Comparison of ENCODE assay signal across 16 mouse cellular contexts in the genomic region with DNA sequence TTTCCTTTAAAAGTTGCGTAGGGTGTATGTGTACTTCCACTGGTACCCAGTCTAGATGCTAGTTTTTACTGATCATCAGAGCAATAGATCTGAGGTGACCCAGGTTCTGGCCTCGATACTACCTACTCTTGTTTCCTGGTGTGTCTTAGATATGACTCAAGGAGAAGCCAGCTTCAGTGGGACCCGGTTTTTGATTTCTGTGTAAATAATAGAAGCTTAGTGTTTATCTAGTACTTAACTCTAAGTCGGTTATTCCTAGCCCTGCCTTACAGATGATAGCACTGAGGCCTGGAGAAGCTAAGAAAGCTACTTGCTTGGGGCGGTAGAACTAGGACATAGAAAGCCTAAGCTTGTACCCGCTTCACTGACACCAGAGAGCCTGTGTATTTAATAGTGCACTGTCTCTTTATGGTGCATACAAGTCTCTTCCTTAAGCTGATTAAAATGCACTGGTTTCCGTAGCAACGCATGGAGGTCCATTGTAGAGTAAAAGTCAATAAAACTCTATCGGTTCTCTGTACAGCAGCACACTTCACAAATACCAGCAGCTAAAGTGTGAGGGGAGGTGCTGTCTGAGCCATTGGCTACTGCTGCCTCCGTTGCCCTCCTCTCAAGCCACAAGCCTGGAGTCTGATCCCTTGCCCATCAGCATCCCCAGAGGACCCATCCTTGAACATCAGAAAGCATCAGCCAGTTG.
DNase-seq lines count a peak whose midpoint lies in the region; ATAC-seq and TF ChIP-seq lines count a peak whose summit lies in the region.
"Had no signal": no experiment of that assay in that cellular context is flagged by ENCODE, and none has a peak within 500 bp of the region (broad histone marks: within the 10 kb centered on the region; RNA-seq: fewer than 3 reads in every experiment).

No protein-coding gene starts in this region.

- no peak overlapping the region for H3K9ac ChIP-seq in hindbrain, embryonic 15.5 days
- H3K9ac ChIP-seq in midbrain, postnatal 0 days (replicated peaks; ENCODE audit: low read length, poor library complexity, severe bottlenecking): no peak overlapping the region

- intact Hi-C loops in heart, postnatal 14 days (cut with DNase I): no loop called here

- ATAC-seq in hindbrain, embryonic 15.5 days (ENCODE audit: low FRiP score, low read depth): peak; percentile 83
- ATAC-seq in midbrain, postnatal 0 days (ENCODE audit: low FRiP score): peak; percentile 87
- ATAC-seq: CD4-positive, CD25-positive, alpha-beta regulatory T cell, adult 4 months had no signal

- WGBS in forebrain, embryonic 10.5 days: 72% methylated on average over 10 of the region's 10 CpGs
- WGBS in hindbrain, embryonic 15.5 days: 50% methylated on average over 10 of the region's 10 CpGs
- 28% methylated on average over 10 of the region's 10 CpGs for WGBS in midbrain, postnatal 0 days

- no peak for TF ChIP-seq CTCF in midbrain, postnatal 0 days (IDR thresholded peaks at IDR 0.05)

- no peaks in the 10 kb centered on the region for H3K9me3 ChIP-seq in forebrain, embryonic 10.5 days
- H3K9me3 ChIP-seq in hindbrain, embryonic 15.5 days: no peaks in the 10 kb centered on the region
- no peaks in the 10 kb centered on the region for H3K9me3 ChIP-seq in midbrain, postnatal 0 days (ENCODE audit: low read length)

- peaks cover 38% of the 10 kb centered on the region for H3K4me1 ChIP-seq in forebrain, embryonic 10.5 days
- peaks cover 33% of the 10 kb centered on the region for H3K4me1 ChIP-seq in hindbrain, embryonic 15.5 days (replicated peaks)
- peaks cover 10% of the 10 kb centered on the region for H3K4me1 ChIP-seq in midbrain, postnatal 0 days (ENCODE audit: insufficient read depth, low read length)

- H3K4me3 ChIP-seq in forebrain, embryonic 10.5 days: no peak overlapping the region
- H3K4me3 ChIP-seq in hindbrain, embryonic 15.5 days: no peak overlapping the region
- H3K4me3 ChIP-seq in midbrain, postnatal 0 days (ENCODE audit: low read depth, low read length): no peak overlapping the region
- H3K4me3 ChIP-seq: gastrocnemius, adult 2 months had no signal

- no peaks in the 10 kb centered on the region for H3K27me3 ChIP-seq in forebrain, embryonic 10.5 days (ENCODE audit: poor library complexity, severe bottlenecking)
- no peaks in the 10 kb centered on the region for H3K27me3 ChIP-seq in hindbrain, embryonic 15.5 days
- no peaks in the 10 kb centered on the region for H3K27me3 ChIP-seq in midbrain, postnatal 0 days (ENCODE audit: insufficient read depth, low read length)

- no peaks in the 10 kb centered on the region for H3K36me3 ChIP-seq in forebrain, embryonic 10.5 days (replicated peaks)
- no peaks in the 10 kb centered on the region for H3K36me3 ChIP-seq in hindbrain, embryonic 15.5 days
- no peaks in the 10 kb centered on the region for H3K36me3 ChIP-seq in midbrain, postnatal 0 days (ENCODE audit: insufficient read depth, low read length)

- no peak overlapping the region for H3K4me2 ChIP-seq in hindbrain, embryonic 15.5 days
- H3K4me2 ChIP-seq in midbrain, postnatal 0 days (ENCODE audit: low read depth, low read length, poor library complexity, severe bottlenecking): peak overlapping the region; percentile 13; the same call in 1 of the 2 replicates

- H3K27ac ChIP-seq in forebrain, embryonic 10.5 days: peak overlapping the region; percentile 53
- peak overlapping the region; percentile 43 for H3K27ac ChIP-seq in hindbrain, embryonic 15.5 days (replicated peaks)
- peak overlapping the region; percentile 38; the same call in 1 of the 2 replicates for H3K27ac ChIP-seq in midbrain, postnatal 0 days (ENCODE audit: low read depth, low read length)
- H3K27ac ChIP-seq: gastrocnemius, adult 2 months; macrophage had no signal

- peak; percentile 21 for DNase-seq in R1 (ENCODE audit: low read depth, low spot score)
- peak; percentile 25 for DNase-seq in forebrain, embryonic 10.5 days (ENCODE audit: extremely low spot score, low spot score)
- DNase-seq in midbrain, postnatal 0 days (ENCODE audit: low spot score): peak; percentile 71
- DNase-seq in liver: no peak
- no peak for DNase-seq in kidney, adult 18-20 months
- DNase-seq in heart, postnatal 14 days: no peak
- DNase-seq in natural killer cell, adult 2 months (ENCODE audit: low spot score in 2 of 2): no peak
- DNase-seq: adrenal gland, postnatal 14 days; cerebellum, adult 8-10 months; gastrocnemius, adult 2 months; heart, postnatal 36 days; kidney, postnatal 14 days; layer of hippocampus, postnatal 36 days had no signal

Comparison
In these comparisons a context has a peak if more than half of its experiments do, and no peak if none do; other contexts are left out.
1. DNase-seq: peak in R1 (single experiment), forebrain, embryonic 10.5 days (single experiment) and midbrain, postnatal 0 days (single experiment); none in liver (single experiment), kidney, adult 18-20 months (single experiment), heart, postnatal 14 days (0 of 2) and natural killer cell, adult 2 months (0 of 2).
2. Peak in every context shown above with its lines, with median percentiles within 50 percentile points of each other: H3K27ac ChIP-seq.